Mouse (Mus musculus) lung, postnatal 4 days (tissue): ENCODE data around the gene Flvcr1.
"Not testable (repeated sequence)": the region's sequence is repeated elsewhere in the genome, so short reads cannot be mapped to it uniquely, and the experiment has no call there.

Experiments
- DNase-seq, 2 experiments: peaks; one replicate each; pipeline ENCODE4 v3.0.0; 2021

Flvcr1 gene

GRCm38 (mm10) chr1:191036554-191037334 lies 10.8 kb upstream of the Flvcr1 start, which contains the start of gene Spata45:
TSS of gene Spata45 (plus strand) at chr1:191036639.
- DNase-seq: no peak

GRCm38 (mm10) chr1:191035649-191036048 lies 9.7 kb upstream of the Flvcr1 start:
- no peak for DNase-seq

GRCm38 (mm10) chr1:191030922-191031425 lies 5.0 kb upstream of the Flvcr1 start:
- not testable (repeated sequence) for DNase-seq

GRCm38 (mm10) chr1:191030182-191030581 lies 4.2 kb upstream of the Flvcr1 start:
- no peak for DNase-seq

- peak in 1 of 2 experiments; percentile 19 for DNase-seq
Observed at GRCm38 (mm10) chr1:191025016-191026012, 644 bp downstream of the Flvcr1 start.

GRCm38 (mm10) chr1:191023806-191024205 lies 2.2 kb downstream of the Flvcr1 start:
- DNase-seq: not testable (repeated sequence)

GRCm38 (mm10) chr1:191023140-191023539 lies 2.8 kb downstream of the Flvcr1 start:
- DNase-seq: no peak

- DNase-seq: no peak
Observed at GRCm38 (mm10) chr1:191021016-191021415, 4.9 kb downstream of the Flvcr1 start.

GRCm38 (mm10) chr1:191020217-191020924 lies 5.6 kb downstream of the Flvcr1 start:
- no peak for DNase-seq

GRCm38 (mm10) chr1:191019803-191020202 lies 6.2 kb downstream of the Flvcr1 start:
- no peak for DNase-seq

- no peak for DNase-seq
Observed at GRCm38 (mm10) chr1:191014271-191014670, 11.7 kb downstream of the Flvcr1 start.

- DNase-seq: no peak
Observed at GRCm38 (mm10) chr1:191008707-191009106, 17.3 kb downstream of the Flvcr1 start.

- peak in 1 of 2 experiments; percentile 35 for DNase-seq
Observed at GRCm38 (mm10) chr1:191002201-191002600, 23.8 kb downstream of the Flvcr1 start.

- DNase-seq: no peak
Observed at GRCm38 (mm10) chr1:191000686-191001085, 25.3 kb downstream of the Flvcr1 start.

- DNase-seq: no peak
Observed at GRCm38 (mm10) chr1:190998027-190998426, 27.9 kb downstream of the Flvcr1 start.

GRCm38 (mm10) chr1:190996346-190996877 lies 29.5 kb downstream of the Flvcr1 start:
- no peak for DNase-seq

GRCm38 (mm10) chr1:190995548-190995947 lies 30.4 kb downstream of the Flvcr1 start:
- peak; percentile 70 to 82 for DNase-seq

- DNase-seq: no peak
Observed at GRCm38 (mm10) chr1:190989437-190990082, 36.4 kb downstream of the Flvcr1 start.

GRCm38 (mm10) chr1:190981412-190981811 lies 44.5 kb downstream of the Flvcr1 start:
- DNase-seq: no peak

- DNase-seq: no peak
Observed at GRCm38 (mm10) chr1:190980470-190980869, 45.5 kb downstream of the Flvcr1 start.

GRCm38 (mm10) chr1:190979100-190979563 lies 46.8 kb downstream of the Flvcr1 start, which contains the start of gene Vash2:
TSS of gene Vash2 (minus strand) at chr1:190979296.
- DNase-seq: peak; percentile 87 to 92
